Mouse (Mus musculus): ENCODE measurements around the gene Enah.

The Enah gene

DNA sequence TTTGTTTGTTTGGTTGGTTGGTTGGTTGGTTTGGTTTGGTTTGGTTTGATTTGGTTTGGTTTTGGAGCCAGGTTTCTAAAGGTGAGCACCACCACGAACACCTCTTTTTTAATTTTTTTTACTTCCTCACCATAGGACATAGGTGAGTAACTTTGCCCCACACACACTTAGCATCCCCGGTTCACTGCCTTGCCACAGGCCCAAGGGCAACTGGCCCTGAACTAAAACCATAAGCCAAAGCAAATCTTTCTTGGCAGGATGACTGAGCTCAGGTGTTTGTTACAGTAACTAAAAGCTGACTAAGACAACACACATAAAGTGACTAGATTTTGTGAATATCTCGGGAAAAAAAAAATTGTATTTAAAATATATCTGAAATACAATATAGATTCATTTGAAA, 172.4 kb downstream of the Enah start:
- DNase-seq (ENCODE audit: low read depth, low spot score): no peak
